Mouse (Mus musculus): ENCODE measurements at regions not wholly inside any gene's neighbourhood (a gene's known extent, or its start where the extent isn't known, plus 50 kb on each side); places are given as distances from the start of the nearest gene placed in this dataset.

GRCm38 (mm10) chr10:43815291-43815690 lies 86.3 kb downstream of the Qrsl1 start:
- no peak overlapping the region for H3K4me3 ChIP-seq
- H3K27ac ChIP-seq, result no peak overlapping the region
- no peak for TF ChIP-seq CTCF (IDR thresholded peaks at IDR 0.05)
- intact Hi-C loops (cut with DNase I), result no loop called here
- no peak for DNase-seq

- TF ChIP-seq CTCF (IDR thresholded peaks at IDR 0.05), result no peak
- Histone ChIP-seq H3K27ac (no peak overlapping the region), H3K4me3 (no peak overlapping the region)
- DNase-seq, result no peak
- intact Hi-C loops (cut with DNase I), result no loop called here
These were observed 83.9 kb downstream of the Qrsl1 start for GRCm38 (mm10) chr10:43817522-43818198.

- no peak for TF ChIP-seq CTCF (IDR thresholded peaks at IDR 0.05)
- Histone ChIP-seq H3K4me3 (no peak overlapping the region), H3K27ac (no peak overlapping the region)
- intact Hi-C loops (cut with DNase I), result no loop called here
- no peak for DNase-seq
These were observed 82.9 kb downstream of the Qrsl1 start for GRCm38 (mm10) chr10:43818623-43819022.

GRCm38 (mm10) chr10:43819434-43819833 lies 82.1 kb downstream of the Qrsl1 start:
- TF ChIP-seq CTCF (IDR thresholded peaks at IDR 0.05), result no peak
- Histone ChIP-seq H3K27ac (no peak overlapping the region), H3K4me3 (no peak overlapping the region)
- intact Hi-C loops (cut with DNase I), result no loop called here
- DNase-seq, result no peak

- H3K4me3 ChIP-seq, result no peak overlapping the region
- TF ChIP-seq CTCF (IDR thresholded peaks at IDR 0.05), result no peak
- no peak overlapping the region for H3K27ac ChIP-seq
- no peak for DNase-seq
- intact Hi-C loops (cut with DNase I), result no loop called here
These were observed 78.9 kb downstream of the Qrsl1 start for GRCm38 (mm10) chr10:43822615-43823014.

GRCm38 (mm10) chr10:43824009-43824408 lies 77.5 kb downstream of the Qrsl1 start:
- intact Hi-C loops (cut with DNase I), result no loop called here
- Histone ChIP-seq H3K27ac (no peak overlapping the region), H3K4me3 (no peak overlapping the region)
- no peak for TF ChIP-seq CTCF (IDR thresholded peaks at IDR 0.05)
- DNase-seq, result no peak
